Mouse (Mus musculus) limb, embryonic 15.5 days (tissue): ENCODE results near the gene Tmem56. TPM values are rescaled to one million over a fixed set of nuclear protein-coding genes. Genes with fewer than 3 reads are reported as not detected.
A peak's percentile ranks its signal among the peaks of the same experiment; 100 is the strongest.

Experiments used
- ATAC-seq: fragments of 200-750 bp; cut with Nextera tagmentation; 2 replicates; pipeline ENCODE4 v1.8.0; 2017; ENCODE audit warnings: low read depth, moderate TSS enrichment; ENCODE audit not compliant: insufficient number of reproducible peaks, low FRiP score, low TSS enrichment
- H3K27ac ChIP-seq: fragments of 300-500 bp; sonication (generic); 2 replicates; pipeline ENCODE4 v1.5.1; 2015; ENCODE audit warnings: moderate library complexity, mild to moderate bottlenecking, inconsistent platforms
- H3K27me3 ChIP-seq: fragments of 300-500 bp; sonication (generic); 2 replicates; pipeline ENCODE4 v1.6.1; 2015; ENCODE audit warnings: inconsistent platforms
- H3K36me3 ChIP-seq: fragments of 300-500 bp; sonication (generic); 2 replicates; pipeline ENCODE4 v1.6.1; 2015; ENCODE audit warnings: inconsistent platforms
- H3K4me1 ChIP-seq: fragments of 300-500 bp; sonication (generic); 2 replicates; pipeline ENCODE4 v1.6.1; 2015; ENCODE audit warnings: inconsistent platforms
- H3K4me2 ChIP-seq: fragments of 300-500 bp; sonication (generic); 2 replicates; pipeline ENCODE4 v1.6.1; 2015; ENCODE audit warnings: mild to moderate bottlenecking, inconsistent platforms
- H3K4me3 ChIP-seq: fragments of 300-500 bp; sonication (generic); 2 replicates; pipeline ENCODE4 v1.5.1; 2015; ENCODE audit warnings: mild to moderate bottlenecking, inconsistent platforms
- H3K9ac ChIP-seq: fragments of 300-500 bp; sonication (generic); 2 replicates; pipeline ENCODE4 v1.6.1; 2015; ENCODE audit warnings: inconsistent platforms
- H3K9me3 ChIP-seq: fragments of 300-500 bp; sonication (generic); 2 replicates; pipeline ENCODE4 v1.6.1; 2016; ENCODE audit warnings: inconsistent platforms
- WGBS: fragments of 180-500 bp; shearing (Covaris S2); methylation state at CpG from one replicate; pipeline ENCODE4 v1.1.7; 2015; 5-methylcytosine and 5-hydroxymethylcytosine counted together
- polyA plus RNA-seq: library from polyadenylated mRNA; unstranded; fragments of >200 nt; fragmentation: Nextera tagmentation; extraction: Ambion mirVana; gene quantifications from 2 replicates; pipeline ENCODE4 v1.2.1, GENCODE M21; 2015

Tmem56 gene
- polyA plus RNA-seq, 1 experiment from 2014 or later = 1.3 TPM

DNA sequence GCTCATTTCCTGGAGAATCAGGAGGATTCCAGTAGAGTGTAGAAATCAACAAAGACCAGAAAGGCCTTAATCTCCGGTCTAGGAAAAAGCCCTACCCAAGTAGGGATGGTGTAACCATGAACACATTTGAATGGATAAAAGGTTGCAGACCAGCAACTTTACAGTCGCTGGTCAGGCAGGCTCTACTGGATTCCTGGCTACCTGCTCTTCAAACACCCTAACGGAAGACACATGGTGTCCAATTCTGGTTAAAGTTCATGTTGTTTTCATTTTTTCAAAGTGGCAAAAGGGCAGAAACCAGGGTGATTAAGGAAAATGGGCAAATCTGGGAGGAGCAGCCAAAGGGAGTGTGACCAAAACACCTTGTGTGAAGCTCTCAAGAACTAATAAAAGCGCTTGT is 5.9 kb downstream of the Tmem56 start:
- Histone ChIP-seq H3K27me3 (no peaks in the 10 kb centered on the region), H3K9ac (no peak overlapping the region), H3K4me1 (no peaks in the 10 kb centered on the region), H3K27ac (no peak overlapping the region), H3K36me3 (no peaks in the 10 kb centered on the region), H3K4me2 (no peak overlapping the region), H3K9me3 (no peaks in the 10 kb centered on the region), H3K4me3 (no peak overlapping the region)
- WGBS = 67% methylated on average over 4 of the region's 4 CpGs
- ATAC-seq = no peak

DNA sequence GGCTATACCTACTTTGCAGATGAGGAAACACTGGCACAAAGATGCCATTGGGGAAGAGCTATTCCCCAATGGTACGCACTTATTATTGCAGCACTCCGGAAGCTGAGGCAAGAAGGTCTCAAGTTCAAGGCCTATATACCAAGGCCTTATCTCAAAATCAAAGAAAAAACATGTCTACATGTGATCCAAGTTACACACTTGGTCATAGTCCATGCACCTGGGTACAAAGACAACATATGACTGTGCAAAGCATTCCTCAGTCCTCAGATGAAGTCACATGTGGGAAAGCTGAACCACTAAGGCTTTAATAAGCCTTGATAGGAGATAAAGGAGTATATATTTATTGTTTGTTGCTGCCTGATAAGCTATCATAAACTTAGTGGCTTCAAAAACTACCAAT is 8.9 kb downstream of the Tmem56 start:
- no peak overlapping the region for H3K27ac ChIP-seq
- no peak overlapping the region for H3K4me2 ChIP-seq
- H3K9me3 ChIP-seq = no peaks in the 10 kb centered on the region
- H3K36me3 ChIP-seq = no peaks in the 10 kb centered on the region
- ATAC-seq = no peak
- H3K9ac ChIP-seq = no peak overlapping the region
- no peaks in the 10 kb centered on the region for H3K27me3 ChIP-seq
- H3K4me3 ChIP-seq = no peak overlapping the region
- 92% methylated on average over 2 of the region's 2 CpGs for WGBS
- no peaks in the 10 kb centered on the region for H3K4me1 ChIP-seq

DNA sequence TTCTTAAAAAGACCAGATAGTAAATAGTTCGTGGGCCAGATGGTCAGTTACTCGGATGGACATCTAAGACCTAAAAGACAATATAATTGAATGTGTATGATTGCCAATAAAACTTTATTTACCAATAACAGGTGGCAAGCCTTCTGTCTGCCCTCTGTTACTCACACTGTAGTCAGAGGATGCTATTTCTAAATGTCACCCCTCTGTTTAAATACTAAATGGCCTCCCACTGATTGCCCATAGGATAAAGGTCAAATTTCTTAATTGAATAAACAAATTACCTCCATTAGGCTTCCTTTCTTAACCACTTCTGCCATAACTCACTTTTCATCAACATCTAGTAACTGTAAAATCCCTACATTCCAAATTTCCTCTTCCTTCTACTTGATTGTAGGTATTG is 10.3 kb downstream of the Tmem56 start:
- H3K36me3 ChIP-seq = no peaks in the 10 kb centered on the region
- WGBS = 55% methylated on average over 2 of the region's 2 CpGs
- ATAC-seq = no peak
- no peak overlapping the region for H3K4me2 ChIP-seq
- H3K27ac ChIP-seq = no peak overlapping the region
- H3K4me3 ChIP-seq = no peak overlapping the region
- no peaks in the 10 kb centered on the region for H3K9me3 ChIP-seq
- no peaks in the 10 kb centered on the region for H3K27me3 ChIP-seq
- H3K4me1 ChIP-seq = no peaks in the 10 kb centered on the region
- no peak overlapping the region for H3K9ac ChIP-seq

DNA sequence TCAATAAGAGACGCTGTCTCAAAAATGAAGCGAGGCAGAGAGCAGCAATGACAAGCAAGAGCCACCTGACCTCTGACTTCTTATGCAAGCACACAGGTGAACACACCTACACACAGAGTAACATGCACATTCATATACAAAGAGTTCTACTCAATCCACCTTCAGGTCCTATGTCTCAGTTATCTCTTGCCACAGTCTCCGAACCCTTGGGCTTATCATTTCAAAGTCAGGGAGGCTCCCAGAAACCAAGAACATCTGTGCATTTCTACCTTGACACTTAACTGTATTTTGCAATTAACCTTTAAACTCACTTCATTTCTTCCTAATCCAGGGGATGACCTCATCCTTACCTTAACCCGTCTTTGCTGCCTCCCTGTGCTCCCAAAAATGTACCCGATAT is 15.6 kb downstream of the Tmem56 start:
- H3K9ac ChIP-seq = no peak overlapping the region
- no peak overlapping the region for H3K4me2 ChIP-seq
- H3K4me3 ChIP-seq = no peak overlapping the region
- peaks cover 8% of the 10 kb centered on the region for H3K4me1 ChIP-seq
- no peak for ATAC-seq
- no peaks in the 10 kb centered on the region for H3K9me3 ChIP-seq
- H3K36me3 ChIP-seq = no peaks in the 10 kb centered on the region
- H3K27me3 ChIP-seq = peaks cover 21% of the 10 kb centered on the region
- 80% methylated on average over 5 of the region's 5 CpGs for WGBS
- no peak overlapping the region for H3K27ac ChIP-seq

DNA sequence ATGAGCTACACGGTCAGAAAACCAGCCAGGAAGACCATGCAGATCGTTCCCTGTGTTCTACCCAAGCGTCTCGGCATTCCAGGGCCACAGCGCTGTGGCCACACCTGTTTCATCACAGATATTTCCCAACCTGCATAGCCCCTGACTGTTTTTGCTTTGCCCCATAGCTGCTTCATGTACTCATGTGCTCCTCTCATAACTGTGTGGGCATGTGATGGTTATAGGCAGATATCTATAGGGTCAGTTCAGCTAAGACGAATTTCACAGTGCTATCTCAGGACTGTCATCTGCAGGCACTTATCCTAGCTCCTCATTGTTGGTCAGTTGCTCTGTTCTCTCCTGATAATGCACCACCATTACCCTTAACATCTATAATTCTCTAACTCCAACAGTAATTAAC is 18.7 kb downstream of the Tmem56 start:
- WGBS = 53% methylated on average over 6 of the region's 6 CpGs
- no peak overlapping the region for H3K9ac ChIP-seq
- ATAC-seq = no peak
- no peaks in the 10 kb centered on the region for H3K9me3 ChIP-seq
- H3K27me3 ChIP-seq = peaks cover 47% of the 10 kb centered on the region
- H3K4me3 ChIP-seq = no peak overlapping the region
- H3K36me3 ChIP-seq = no peaks in the 10 kb centered on the region
- H3K4me2 ChIP-seq = no peak overlapping the region
- peaks cover 15% of the 10 kb centered on the region for H3K4me1 ChIP-seq
- H3K27ac ChIP-seq = no peak overlapping the region

DNA sequence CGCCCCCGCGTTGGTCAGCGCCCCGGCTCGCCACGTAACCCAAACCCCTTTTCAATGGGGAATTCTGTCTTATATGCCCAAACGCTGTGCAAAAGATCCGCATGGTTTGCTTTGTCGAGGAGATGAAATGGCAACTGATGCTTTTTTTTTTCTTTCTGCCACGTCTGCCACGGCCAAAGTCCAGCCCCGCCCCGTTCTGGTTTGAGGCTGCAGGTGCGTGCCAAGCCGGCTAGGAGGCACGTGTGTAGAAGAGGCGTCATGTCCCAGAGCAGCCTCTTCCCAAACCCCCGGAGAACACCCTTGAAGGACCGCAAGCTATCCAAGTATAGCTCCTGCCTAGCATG is 19.7 kb downstream of the Tmem56 start:
- no peaks in the 10 kb centered on the region for H3K36me3 ChIP-seq
- peak overlapping the region; percentile 96 for H3K4me2 ChIP-seq
- 2% methylated on average over 20 of the region's 20 CpGs for WGBS
- 0 out of 2 replicates have a peak, but pooled peaks have one; percentile 36 for ATAC-seq
- 0 out of 2 replicates have a peak overlapping the region, but pooled peaks have one; percentile 1 for H3K27ac ChIP-seq
- H3K9ac ChIP-seq = peak overlapping the region; percentile 66; the same call in 1 of the 2 replicates
- no peaks in the 10 kb centered on the region for H3K9me3 ChIP-seq
- peaks cover 25% of the 10 kb centered on the region for H3K4me1 ChIP-seq
- H3K4me3 ChIP-seq = peak overlapping the region; percentile 61
- H3K27me3 ChIP-seq = peaks cover 48% of the 10 kb centered on the region

DNA sequence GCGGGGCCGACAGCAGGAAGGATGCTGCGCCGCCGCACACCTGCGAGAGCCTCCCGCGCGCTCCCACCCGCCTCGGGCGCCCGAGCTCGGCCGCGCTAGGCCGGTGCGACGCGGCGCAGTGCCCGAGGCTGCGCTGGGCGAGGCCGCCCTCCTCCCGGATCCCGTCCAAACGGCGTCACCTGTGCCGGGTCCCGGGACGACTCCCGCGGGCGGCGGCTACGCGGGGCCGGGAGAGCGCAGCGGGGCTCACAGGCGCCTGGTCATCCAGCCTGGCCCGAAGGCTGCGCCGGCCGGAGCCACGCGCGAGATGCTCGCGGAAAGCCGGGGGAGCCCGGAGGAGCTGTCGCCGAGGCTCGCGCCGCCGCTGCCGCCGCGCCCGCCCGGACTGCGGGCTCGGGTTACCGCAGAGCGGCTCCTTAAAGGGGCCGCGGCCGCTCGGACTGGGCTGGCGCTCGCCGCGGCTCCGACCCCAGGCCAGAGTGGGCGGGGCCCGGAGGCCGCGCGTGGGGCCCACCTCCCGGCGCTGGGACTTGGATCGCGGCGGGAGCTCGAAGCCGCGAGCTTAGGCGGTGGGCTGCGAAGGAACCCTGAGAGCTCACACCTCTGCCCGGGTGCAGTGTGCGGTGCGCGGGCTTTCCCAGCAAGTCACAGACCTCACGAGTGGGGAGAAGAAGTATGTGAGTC is 20.2 kb downstream of the Tmem56 start:
- H3K27me3 ChIP-seq = peaks cover 48% of the 10 kb centered on the region
- no peaks in the 10 kb centered on the region for H3K9me3 ChIP-seq
- H3K9ac ChIP-seq = peak overlapping the region; percentile 66
- peak overlapping the region; percentile 96 for H3K4me2 ChIP-seq
- no peaks in the 10 kb centered on the region for H3K36me3 ChIP-seq
- peak; percentile 78 for ATAC-seq
- WGBS = under 1% methylated on average over 91 of the region's 97 CpGs
- 0 out of 2 replicates have a peak overlapping the region, but pooled peaks have one; percentile 1 for H3K27ac ChIP-seq
- H3K4me3 ChIP-seq = peak overlapping the region; percentile 61
- H3K4me1 ChIP-seq = peaks cover 25% of the 10 kb centered on the region

DNA sequence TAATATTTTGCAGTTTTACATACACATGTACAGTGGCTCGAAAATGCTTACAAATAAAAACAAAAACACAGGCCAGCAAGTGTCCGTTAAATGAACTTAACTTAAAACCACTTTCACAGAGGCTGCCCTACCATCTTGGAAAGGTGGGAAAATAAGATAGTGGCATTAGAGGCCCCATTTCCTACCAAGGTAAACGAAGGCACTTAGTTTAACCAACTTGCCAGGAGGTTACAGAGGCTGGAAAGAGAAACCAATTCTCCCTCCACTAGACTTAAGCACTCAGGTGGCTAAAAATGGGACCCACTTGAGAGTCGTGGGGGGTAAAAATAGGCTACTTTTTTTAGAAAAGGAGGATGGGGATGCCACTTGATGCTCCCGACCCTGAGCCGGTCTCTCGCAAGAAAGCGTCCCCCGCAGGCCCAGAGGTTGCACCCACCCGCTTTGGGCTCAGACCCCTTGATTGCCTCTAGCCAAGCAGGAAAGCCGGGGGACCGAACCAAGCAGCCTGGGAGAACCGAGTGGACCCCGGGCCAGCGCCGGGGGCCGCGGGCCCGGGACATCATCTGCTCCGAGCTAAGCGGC is 20.9 kb downstream of the Tmem56 start:
- Histone ChIP-seq H3K4me1 (peaks cover 25% of the 10 kb centered on the region), H3K4me2 (peak overlapping the region; percentile 96), H3K27me3 (peaks cover 48% of the 10 kb centered on the region), H3K36me3 (no peaks in the 10 kb centered on the region), H3K27ac (no peak overlapping the region), H3K4me3 (peak overlapping the region; percentile 61), H3K9ac (peak overlapping the region; percentile 66), H3K9me3 (no peaks in the 10 kb centered on the region)
- WGBS = 11% methylated on average over 21 of the region's 21 CpGs
- ATAC-seq = no peak

DNA sequence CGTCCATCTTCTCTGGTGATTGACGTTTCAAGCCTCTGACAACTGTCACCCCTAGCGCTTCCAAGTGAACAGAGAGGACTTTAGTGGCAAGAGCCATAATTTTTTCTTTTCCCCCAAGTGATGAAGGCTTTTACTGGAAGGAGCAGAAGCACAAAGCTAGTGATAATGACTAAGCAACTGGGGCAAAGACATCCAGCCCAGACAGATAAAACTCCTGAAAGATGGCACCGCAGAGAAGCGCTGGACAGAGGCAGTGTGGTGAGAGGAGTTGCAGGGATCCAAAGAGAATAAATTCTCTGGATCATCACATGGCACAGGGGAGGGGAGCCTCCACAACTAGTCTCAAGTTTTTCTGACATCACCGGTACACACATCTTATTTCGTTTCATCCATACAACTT is 21.6 kb downstream of the Tmem56 start:
- no peaks in the 10 kb centered on the region for H3K36me3 ChIP-seq
- no peak for ATAC-seq
- no peak overlapping the region for H3K4me2 ChIP-seq
- no peak overlapping the region for H3K9ac ChIP-seq
- no peak overlapping the region for H3K27ac ChIP-seq
- H3K9me3 ChIP-seq = no peaks in the 10 kb centered on the region
- 74% methylated on average over 7 of the region's 7 CpGs for WGBS
- peaks cover 48% of the 10 kb centered on the region for H3K27me3 ChIP-seq
- H3K4me3 ChIP-seq = no peak overlapping the region
- H3K4me1 ChIP-seq = peaks cover 25% of the 10 kb centered on the region

DNA sequence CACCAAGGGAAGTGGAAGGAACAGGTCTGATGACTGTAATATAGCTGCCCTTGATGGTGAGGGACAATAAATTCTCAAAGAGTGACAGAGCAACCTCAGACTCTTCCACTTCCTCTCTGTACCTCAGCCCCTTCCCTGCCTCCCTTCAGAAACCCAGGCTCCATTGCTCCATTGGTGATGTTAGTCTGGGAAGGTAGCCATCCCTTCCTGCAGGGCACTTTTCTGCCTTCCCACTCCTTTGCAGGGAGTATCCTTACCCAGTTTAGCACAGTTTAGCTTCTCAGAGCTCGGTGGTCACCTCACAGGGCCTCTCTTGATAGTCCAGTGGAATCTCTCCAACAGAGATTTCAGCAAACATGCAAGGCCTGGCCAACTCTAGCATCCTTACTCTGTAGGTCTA is 22.1 kb downstream of the Tmem56 start:
- 54% methylated on average over 1 of the region's 1 CpGs for whole genome bisulfite sequencing
- H3K4me3 ChIP-seq = no peak overlapping the region
- no peak overlapping the region for H3K27ac ChIP-seq
- H3K27me3 ChIP-seq = peaks cover 48% of the 10 kb centered on the region
- no peaks in the 10 kb centered on the region for H3K36me3 ChIP-seq
- no peaks in the 10 kb centered on the region for H3K9me3 ChIP-seq
- no peak overlapping the region for H3K9ac ChIP-seq
- peaks cover 25% of the 10 kb centered on the region for H3K4me1 ChIP-seq
- no peak overlapping the region for H3K4me2 ChIP-seq
- ATAC-seq = no peak

DNA sequence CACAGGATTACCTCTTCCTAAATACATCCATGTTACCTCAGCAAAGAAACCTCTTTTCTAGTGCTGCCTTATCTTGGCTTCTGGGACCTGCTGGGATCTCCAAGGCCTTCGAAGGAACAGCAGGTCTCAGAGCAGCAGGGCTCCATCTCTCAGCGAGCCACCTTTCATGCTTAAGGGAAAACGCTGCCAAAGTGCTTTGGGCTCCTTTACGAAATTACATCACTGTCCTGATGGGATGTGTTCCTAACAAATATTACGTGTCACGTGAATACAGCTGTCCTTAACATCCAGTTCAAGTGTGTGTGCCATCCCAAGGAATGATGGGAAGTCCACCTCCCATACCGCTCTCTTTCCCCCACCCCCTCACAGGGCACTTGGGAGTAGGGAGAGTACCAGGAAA is 22.9 kb downstream of the Tmem56 start:
- ATAC-seq = no peak
- Histone ChIP-seq H3K4me3 (no peak overlapping the region), H3K27ac (no peak overlapping the region), H3K4me1 (peaks cover 25% of the 10 kb centered on the region), H3K27me3 (peaks cover 47% of the 10 kb centered on the region), H3K9ac (no peak overlapping the region), H3K36me3 (no peaks in the 10 kb centered on the region), H3K9me3 (no peaks in the 10 kb centered on the region), H3K4me2 (no peak overlapping the region)
- 77% methylated on average over 7 of the region's 7 CpGs for WGBS

DNA sequence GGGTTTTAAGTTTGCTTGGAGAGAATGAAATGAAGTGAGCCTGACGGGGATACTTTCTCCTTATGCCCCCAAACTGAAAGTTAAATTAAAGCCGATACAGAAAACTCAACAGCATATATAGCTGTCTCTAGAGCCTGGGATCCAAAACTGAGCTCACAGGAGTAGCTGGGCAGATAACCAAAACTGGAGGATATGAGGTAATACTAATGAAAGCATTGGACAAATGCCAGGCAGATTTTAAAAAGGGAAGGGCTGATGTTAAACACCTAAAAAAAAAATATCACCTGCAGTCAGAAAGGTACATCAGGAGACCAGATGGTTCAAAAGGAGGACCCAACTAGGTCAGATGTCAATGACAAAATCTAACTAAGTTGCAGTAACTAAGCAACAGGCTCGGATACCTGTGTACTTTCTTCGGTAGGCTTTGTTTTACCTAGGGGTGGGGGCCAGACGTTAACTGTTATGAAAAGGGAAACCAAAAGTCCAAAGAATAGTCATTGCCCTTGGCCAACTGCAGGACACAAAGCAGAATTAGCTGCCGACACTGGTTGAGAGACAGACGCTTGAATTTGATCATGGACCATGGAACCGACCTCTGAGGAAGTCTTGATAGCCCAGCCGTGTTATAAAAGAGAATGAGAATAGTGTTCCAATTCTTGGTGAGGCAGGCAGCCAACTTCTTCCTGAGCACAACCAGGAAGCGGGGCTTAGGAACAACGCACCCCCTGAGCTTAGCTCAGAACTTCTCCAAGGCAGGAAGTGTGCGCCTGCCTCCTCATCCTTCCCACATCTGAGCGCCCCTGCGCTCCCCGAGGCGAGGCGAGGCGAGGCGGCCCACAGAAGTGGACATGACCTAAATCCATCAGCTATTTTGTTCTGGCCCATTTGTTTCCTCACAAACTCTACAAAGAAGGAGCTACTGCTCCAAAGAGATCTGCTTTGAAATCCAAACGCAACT is 24.1 kb downstream of the Tmem56 start:
- WGBS = 55% methylated on average over 20 of the region's 20 CpGs
- Histone ChIP-seq H3K27me3 (peaks cover 37% of the 10 kb centered on the region), H3K4me2 (peak overlapping the region; percentile 17), H3K9me3 (no peaks in the 10 kb centered on the region), H3K36me3 (no peaks in the 10 kb centered on the region), H3K27ac (0 out of 2 replicates have a peak overlapping the region, but pooled peaks have one; percentile 5), H3K4me3 (no peak overlapping the region), H3K9ac (no peak overlapping the region), H3K4me1 (peaks cover 25% of the 10 kb centered on the region)
- ATAC-seq = no peak
